Mouse (Mus musculus) kidney, embryonic 14.5 days (tissue): ENCODE data around the gene Akr1b8. TPM values are rescaled to one million over a fixed set of nuclear protein-coding genes. Genes with fewer than 3 reads are reported as not detected.

ENCODE experiments used
- ATAC-seq: fragments of 200-750 bp; cut with Nextera tagmentation; 2 replicates; pipeline ENCODE4 v1.8.0; 2017; ENCODE audit warnings: moderate number of reproducible peaks, mild to moderate bottlenecking, moderate TSS enrichment, moderate library complexity; ENCODE audit not compliant: low FRiP score, low TSS enrichment
- H3K27ac ChIP-seq: fragments of 300-500 bp; sonication (generic); 2 replicates; pipeline ENCODE4 v1.5.1; 2014; ENCODE audit warnings: low read depth, mild to moderate bottlenecking, low read length, moderate library complexity, mixed read lengths
- H3K27me3 ChIP-seq: fragments of 300-500 bp; sonication (generic); 2 replicates; pipeline ENCODE4 v1.6.1; 2014; ENCODE audit warnings: mild to moderate bottlenecking, low read length; ENCODE audit not compliant: control insufficient read depth, insufficient read depth
- H3K36me3 ChIP-seq: fragments of 300-500 bp; sonication (generic); 2 replicates; pipeline ENCODE4 v1.6.1; 2014; ENCODE audit warnings: low read length, mixed read lengths; ENCODE audit not compliant: control insufficient read depth, insufficient read depth
- H3K4me1 ChIP-seq: fragments of 300-500 bp; sonication (generic); 2 replicates; pipeline ENCODE4 v1.6.1; 2014; ENCODE audit warnings: low read length, mixed read lengths; ENCODE audit not compliant: control insufficient read depth, insufficient read depth
- H3K4me2 ChIP-seq: fragments of 300-500 bp; sonication (generic); replicated peaks from 2 replicates; pipeline ENCODE4 v1.6.1; 2014; ENCODE audit warnings: low read depth, mild to moderate bottlenecking, low read length
- H3K4me3 ChIP-seq: fragments of 300-500 bp; sonication (generic); 2 replicates; pipeline ENCODE4 v1.5.1; 2014; ENCODE audit warnings: mild to moderate bottlenecking, low read length
- H3K9ac ChIP-seq: fragments of 300-500 bp; sonication (generic); 2 replicates; pipeline ENCODE4 v1.6.1; 2014; ENCODE audit warnings: low read depth, mild to moderate bottlenecking, low read length, moderate library complexity
- H3K9me3 ChIP-seq: fragments of 300-500 bp; sonication (generic); 2 replicates; pipeline ENCODE4 v1.6.1; 2016; ENCODE audit warnings: low read length; ENCODE audit not compliant: control insufficient read depth
- WGBS: fragments of 180-500 bp; shearing (Covaris S2); extraction: QIAGEN DNeasy Blood & Tissue Kit; methylation state at CpG from one replicate; pipeline ENCODE4 v1.1.7; 2014; 5-methylcytosine and 5-hydroxymethylcytosine counted together
- polyA plus RNA-seq: library from polyadenylated mRNA; unstranded; fragments of >200 nt; fragmentation: Nextera tagmentation; extraction: Ambion mirVana; gene quantifications from 2 replicates; pipeline ENCODE4 v1.2.1, GENCODE M21; 2014

Akr1b8 gene
- polyA plus RNA-seq: 14.9 and 15.6 TPM in 2 replicates

- Histone ChIP-seq H3K4me1 (no peaks in the 10 kb centered on the region), H3K36me3 (no peaks in the 10 kb centered on the region), H3K9ac (0 out of 2 replicates have a peak within 1 kb of the TSS, but pooled peaks have one; percentile 12), H3K27me3 (no peaks in the 10 kb centered on the region), H3K4me3 (peak within 1 kb of the TSS; percentile 34), H3K9me3 (no peaks in the 10 kb centered on the region), H3K4me2 (peak within 1 kb of the TSS; percentile 64), H3K27ac (peak within 1 kb of the TSS; percentile 37; the same call in 1 of the 2 replicates)
- peak; percentile 73 for ATAC-seq
- WGBS: 10% methylated on average over 16 of the region's 16 CpGs
These were observed at the start of gene Akr1b8 for GRCm38 (mm10) chr6:34353658-34354353. TSS of gene Akr1b8 (plus strand) at chr6:34354119.

GRCm38 (mm10) chr6:34304675-34305241 is 49.2 kb upstream of the Akr1b8 start:
- Histone ChIP-seq H3K27ac (no peak overlapping the region), H3K36me3 (peaks cover 37% of the 10 kb centered on the region)

GRCm38 (mm10) chr6:34306797-34307196 is 47.1 kb upstream of the Akr1b8 start:
- 89% methylated on average over 6 of the region's 6 CpGs for WGBS
- no peak for ATAC-seq
- H3K4me1 ChIP-seq: no peaks in the 10 kb centered on the region
- no peak overlapping the region for H3K9ac ChIP-seq
- H3K27me3 ChIP-seq: no peaks in the 10 kb centered on the region
- H3K36me3 ChIP-seq: peaks cover 45% of the 10 kb centered on the region
- no peak overlapping the region for H3K4me2 ChIP-seq
- no peaks in the 10 kb centered on the region for H3K9me3 ChIP-seq
- no peak overlapping the region for H3K4me3 ChIP-seq
- H3K27ac ChIP-seq: no peak overlapping the region

More at GRCm38 (mm10) chr6:34304675-34305241, 49.2 kb upstream of the Akr1b8 start:
- no peak for ATAC-seq
- Histone ChIP-seq H3K4me3 (no peak overlapping the region), H3K9ac (no peak overlapping the region), H3K4me2 (no peak overlapping the region), H3K27me3 (no peaks in the 10 kb centered on the region), H3K9me3 (no peaks in the 10 kb centered on the region), H3K4me1 (no peaks in the 10 kb centered on the region)
- WGBS: 70% methylated on average over 10 of the region's 10 CpGs

GRCm38 (mm10) chr6:34309526-34309925 is 44.4 kb upstream of the Akr1b8 start:
- H3K9me3 ChIP-seq: no peaks in the 10 kb centered on the region
- WGBS: 89% methylated on average over 6 of the region's 6 CpGs
- H3K27me3 ChIP-seq: no peaks in the 10 kb centered on the region
- no peak overlapping the region for H3K4me3 ChIP-seq
- H3K4me1 ChIP-seq: peaks cover 5% of the 10 kb centered on the region; the same call in 1 of the 2 replicates
- no peak overlapping the region for H3K27ac ChIP-seq
- H3K9ac ChIP-seq: no peak overlapping the region
- H3K4me2 ChIP-seq: no peak overlapping the region
- ATAC-seq: no peak
- H3K36me3 ChIP-seq: peaks cover 46% of the 10 kb centered on the region

- peaks cover 44% of the 10 kb centered on the region for H3K36me3 ChIP-seq
These were observed 43.8 kb upstream of the Akr1b8 start for GRCm38 (mm10) chr6:34310023-34310595.

GRCm38 (mm10) chr6:34313386-34313785 is 40.5 kb upstream of the Akr1b8 start:
- WGBS: 86% methylated on average over 9 of the region's 9 CpGs
- ATAC-seq: no peak

More at GRCm38 (mm10) chr6:34310023-34310595, 43.8 kb upstream of the Akr1b8 start:
- 91% methylated on average over 11 of the region's 11 CpGs for WGBS
- no peak for ATAC-seq
- Histone ChIP-seq H3K4me1 (peaks cover 5% of the 10 kb centered on the region; the same call in 1 of the 2 replicates), H3K9ac (no peak overlapping the region), H3K4me3 (no peak overlapping the region), H3K4me2 (no peak overlapping the region), H3K27ac (no peak overlapping the region), H3K27me3 (no peaks in the 10 kb centered on the region), H3K9me3 (no peaks in the 10 kb centered on the region)

GRCm38 (mm10) chr6:34313921-34314320 is 40.0 kb upstream of the Akr1b8 start:
- Histone ChIP-seq H3K4me2 (no peak overlapping the region), H3K36me3 (peaks cover 20% of the 10 kb centered on the region; the same call in 1 of the 2 replicates), H3K4me3 (no peak overlapping the region), H3K27ac (no peak overlapping the region), H3K9ac (no peak overlapping the region), H3K9me3 (no peaks in the 10 kb centered on the region), H3K27me3 (no peaks in the 10 kb centered on the region), H3K4me1 (peaks cover 16% of the 10 kb centered on the region; the same call in 1 of the 2 replicates)
- 80% methylated on average over 2 of the region's 2 CpGs for WGBS
- ATAC-seq: no peak

More at GRCm38 (mm10) chr6:34313386-34313785, 40.5 kb upstream of the Akr1b8 start:
- Histone ChIP-seq H3K27me3 (no peaks in the 10 kb centered on the region), H3K4me1 (peaks cover 16% of the 10 kb centered on the region; the same call in 1 of the 2 replicates), H3K27ac (no peak overlapping the region), H3K4me3 (no peak overlapping the region), H3K9me3 (no peaks in the 10 kb centered on the region), H3K9ac (no peak overlapping the region), H3K4me2 (no peak overlapping the region), H3K36me3 (peaks cover 25% of the 10 kb centered on the region; the same call in 1 of the 2 replicates)

- Histone ChIP-seq H3K4me2 (peak within 1 kb of the TSS; percentile 81), H3K36me3 (0 out of 2 replicates have a peak, but pooled peaks cover 1% of the 10 kb centered on the region), H3K27me3 (no peaks in the 10 kb centered on the region), H3K4me1 (peaks cover 16% of the 10 kb centered on the region; the same call in 1 of the 2 replicates), H3K27ac (0 out of 2 replicates have a peak within 1 kb of the TSS, but pooled peaks have one; percentile 4), H3K9me3 (no peaks in the 10 kb centered on the region), H3K9ac (peak within 1 kb of the TSS; percentile 70), H3K4me3 (peak within 1 kb of the TSS; percentile 81)
- ATAC-seq: peak; percentile 99
- 2% methylated on average over 59 of the region's 60 CpGs for WGBS
These were observed 36.8 kb upstream of the Akr1b8 start, which contains the start of gene Akr1b3 for GRCm38 (mm10) chr6:34316854-34317771. TSS of gene Akr1b3 (minus strand) at chr6:34317478.
